Mouse (Mus musculus) ES-E14 (cell line): Measurements from ENCODE around the gene Vars.
"Not testable (repeated sequence)": the region's sequence is repeated elsewhere in the genome, so short reads cannot be mapped to it uniquely, and the experiment has no call there.

Experiments
- CHD2 ChIP-seq: IDR thresholded peaks from 2 replicates; pipeline ENCODE4 v1.6.1; 2014; ENCODE audit warnings: mild to moderate bottlenecking, low read depth, low read length, inconsistent platforms
- HCFC1 ChIP-seq: IDR thresholded peaks from 2 replicates; pipeline ENCODE4 v1.6.1; 2012; ENCODE audit warnings: low read length, inconsistent platforms, borderline replicate concordance; ENCODE audit not compliant: insufficient read depth
- ZNF384 ChIP-seq: IDR thresholded peaks from 2 replicates; pipeline ENCODE4 v1.6.1; 2012; ENCODE audit warnings: low read depth, low read length, inconsistent platforms

GRCm38 (mm10) chr17:34969822-34970221 is 31.0 kb upstream of the Vars start, which contains the start of gene Gm20481:
- not testable (repeated sequence) for TF ChIP-seq CHD2, ZNF384, HCFC1
